Mouse (Mus musculus) liver (tissue): ENCODE measurements around the gene Cobll1.

ENCODE experiments used
- DNase-seq: peaks from one replicate; pipeline ENCODE4 v3.0.0-alpha.2; 2020; ENCODE audit warnings: mixed read lengths

The Cobll1 gene

GRCm38 (mm10) chr2:65083411-65083810 is 155.8 kb downstream of the Cobll1 start:
- DNase-seq = no peak

- no peak for DNase-seq
These were observed 161.7 kb downstream of the Cobll1 start for GRCm38 (mm10) chr2:65077544-65077943.

- DNase-seq = no peak
These were observed 163.4 kb downstream of the Cobll1 start for GRCm38 (mm10) chr2:65075840-65076239.

GRCm38 (mm10) chr2:65075431-65075830 is 163.8 kb downstream of the Cobll1 start:
- DNase-seq = no peak

GRCm38 (mm10) chr2:65072205-65072604 is 167.0 kb downstream of the Cobll1 start:
- DNase-seq = no peak

GRCm38 (mm10) chr2:65053764-65054163 is 185.4 kb downstream of the Cobll1 start:
- no peak for DNase-seq

- DNase-seq = no peak
These were observed 186.8 kb downstream of the Cobll1 start for GRCm38 (mm10) chr2:65052191-65053012.

- DNase-seq = no peak
These were observed 188.4 kb downstream of the Cobll1 start for GRCm38 (mm10) chr2:65050776-65051175.

- DNase-seq = no peak
These were observed 190.8 kb downstream of the Cobll1 start for GRCm38 (mm10) chr2:65048234-65049017.
